ENCODE assay signal across 8 mouse cellular contexts in the genomic region with DNA sequence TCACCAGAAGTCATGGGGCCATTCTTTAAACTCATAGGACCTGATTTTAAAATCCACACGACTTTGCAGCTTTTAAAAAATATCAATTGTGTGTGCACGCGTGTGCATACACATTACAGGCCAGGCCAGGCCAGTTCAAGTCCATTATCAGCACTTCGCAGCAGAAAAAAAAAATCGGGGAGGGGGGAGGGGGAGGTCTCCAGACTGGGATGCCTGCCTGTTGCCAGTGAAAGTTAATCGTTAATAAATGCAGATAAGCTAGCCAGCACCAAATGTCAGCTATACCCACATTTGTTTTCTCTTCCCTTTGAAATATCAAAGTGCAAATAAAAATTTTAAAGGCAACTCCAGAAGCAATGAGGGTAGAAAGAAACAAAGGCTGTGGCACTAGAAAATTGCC. TPM values are rescaled to one million over a fixed set of nuclear protein-coding genes. Genes with fewer than 3 reads are reported as not detected.
DNase-seq lines count a peak whose midpoint lies in the region; ATAC-seq and TF ChIP-seq lines count a peak whose summit lies in the region.
"Had no signal": no experiment of that assay in that cellular context is flagged by ENCODE, and none has a peak within 500 bp of the region (broad histone marks: within the 10 kb centered on the region; RNA-seq: fewer than 3 reads in every experiment).

No protein-coding gene starts in this region.

- 31% methylated on average over 6 of the region's 6 CpGs for WGBS in lung, embryonic 14.5 days
- 36% methylated on average over 6 of the region's 6 CpGs for WGBS in forebrain, embryonic 14.5 days
- 31% methylated on average over 6 of the region's 6 CpGs for WGBS in liver, embryonic 11.5 days
- 32% methylated on average over 6 of the region's 6 CpGs for WGBS in neural tube, embryonic 15.5 days

- no peak for ATAC-seq in lung, embryonic 14.5 days (ENCODE audit: insufficient read depth)
- ATAC-seq in forebrain, embryonic 14.5 days, result no peak
- ATAC-seq in liver, embryonic 11.5 days (replicated peaks; ENCODE audit: low FRiP score), result no peak
- ATAC-seq in neural tube, embryonic 15.5 days (ENCODE audit: low FRiP score), result no peak

- no peaks in the 10 kb centered on the region for H3K27me3 ChIP-seq in lung, embryonic 14.5 days (ENCODE audit: insufficient read depth, low read length)
- no peaks in the 10 kb centered on the region for H3K27me3 ChIP-seq in forebrain, embryonic 14.5 days (replicated peaks; ENCODE audit: control insufficient read depth, insufficient read depth, low read length)
- no peaks in the 10 kb centered on the region; the same call in 1 of the 2 replicates for H3K27me3 ChIP-seq in liver, embryonic 11.5 days (replicated peaks; ENCODE audit: control insufficient read depth, insufficient read depth, low read length)
- no peaks in the 10 kb centered on the region for H3K27me3 ChIP-seq in neural tube, embryonic 15.5 days (replicated peaks)

- H3K9me3 ChIP-seq in lung, embryonic 14.5 days (ENCODE audit: low read depth, low read length), result no peaks in the 10 kb centered on the region
- no peaks in the 10 kb centered on the region for H3K9me3 ChIP-seq in forebrain, embryonic 14.5 days (replicated peaks; ENCODE audit: control insufficient read depth, low read length)
- no peaks in the 10 kb centered on the region for H3K9me3 ChIP-seq in liver, embryonic 11.5 days (ENCODE audit: control insufficient read depth, low read length)
- H3K9me3 ChIP-seq in neural tube, embryonic 15.5 days (replicated peaks), result no peaks in the 10 kb centered on the region

- peak; percentile 16 for DNase-seq in lung, embryonic 14.5 days
- DNase-seq in lung, adult 18-20 months, result no peak
- no peak for DNase-seq in forebrain, embryonic 14.5 days (ENCODE audit: low spot score)
- DNase-seq in liver, embryonic 11.5 days (ENCODE audit: low spot score), result no peak
- no peak for DNase-seq in adrenal gland, postnatal 36 days
- DNase-seq in right cerebral cortex, adult 2 months (ENCODE audit: low spot score in 2 of 2), result no peak
- DNase-seq: heart, adult 11 months had no signal

- no peaks in the 10 kb centered on the region for H3K4me1 ChIP-seq in lung, embryonic 14.5 days (ENCODE audit: insufficient read depth)
- H3K4me1 ChIP-seq in forebrain, embryonic 14.5 days (ENCODE audit: control insufficient read depth, insufficient read depth, low read length), result no peaks in the 10 kb centered on the region
- peaks cover 6% of the 10 kb centered on the region for H3K4me1 ChIP-seq in liver, embryonic 11.5 days (replicated peaks; ENCODE audit: control insufficient read depth, insufficient read depth, low read length)
- H3K4me1 ChIP-seq in neural tube, embryonic 15.5 days, result peaks cover 8% of the 10 kb centered on the region

- TF ChIP-seq CTCF in lung, embryonic 14.5 days (IDR thresholded peaks at IDR 0.05; ENCODE audit: low read depth), result no peak

- H3K9ac ChIP-seq in lung, embryonic 14.5 days, result no peak overlapping the region
- no peak overlapping the region for H3K9ac ChIP-seq in forebrain, embryonic 14.5 days (ENCODE audit: low read length)
- no peak overlapping the region for H3K9ac ChIP-seq in liver, embryonic 11.5 days (ENCODE audit: low read depth, low read length)
- no peak overlapping the region for H3K9ac ChIP-seq in neural tube, embryonic 15.5 days (replicated peaks)

- H3K4me3 ChIP-seq in lung, embryonic 14.5 days (ENCODE audit: low read depth, low read length), result 0 out of 2 replicates have a peak overlapping the region, but pooled peaks have one; percentile 62
- H3K4me3 ChIP-seq in forebrain, embryonic 14.5 days (ENCODE audit: low read depth, low read length), result 0 out of 2 replicates have a peak overlapping the region, but pooled peaks have one; percentile 4
- H3K4me3 ChIP-seq in liver, embryonic 11.5 days (ENCODE audit: low read depth, low read length), result no peak overlapping the region
- no peak overlapping the region for H3K4me3 ChIP-seq in neural tube, embryonic 15.5 days (replicated peaks)

- H3K36me3 ChIP-seq in lung, embryonic 14.5 days (ENCODE audit: insufficient read depth), result no peaks in the 10 kb centered on the region
- no peaks in the 10 kb centered on the region for H3K36me3 ChIP-seq in forebrain, embryonic 14.5 days (ENCODE audit: control insufficient read depth, insufficient read depth, low read length)
- no peaks in the 10 kb centered on the region for H3K36me3 ChIP-seq in liver, embryonic 11.5 days (ENCODE audit: control insufficient read depth, insufficient read depth, low read length)
- no peaks in the 10 kb centered on the region for H3K36me3 ChIP-seq in neural tube, embryonic 15.5 days

- peak overlapping the region; percentile 65; the same call in 1 of the 2 replicates for H3K4me2 ChIP-seq in lung, embryonic 14.5 days
- peak overlapping the region; percentile 58 for H3K4me2 ChIP-seq in forebrain, embryonic 14.5 days (ENCODE audit: low read length)
- peak overlapping the region; percentile 71 for H3K4me2 ChIP-seq in liver, embryonic 11.5 days
- peak overlapping the region; percentile 58 for H3K4me2 ChIP-seq in neural tube, embryonic 15.5 days

- peak overlapping the region; percentile 36 for H3K27ac ChIP-seq in lung, embryonic 14.5 days (ENCODE audit: low read depth)
- no peak overlapping the region for H3K27ac ChIP-seq in forebrain, embryonic 14.5 days (ENCODE audit: low read depth, low read length)
- H3K27ac ChIP-seq in liver, embryonic 11.5 days (ENCODE audit: low read depth, low read length), result no peak overlapping the region
- no peak overlapping the region for H3K27ac ChIP-seq in neural tube, embryonic 15.5 days (replicated peaks)

RNA-seq across cellular contexts. Expression of gene Mid1ip1, which starts 5.6 kb away (rescaled TPM):
- 72.8 and 77.8 TPM in 2 replicates for polyA plus RNA-seq in lung, embryonic 14.5 days (2014; fragmentation: Nextera tagmentation; extraction: Ambion mirVana)
- polyA plus RNA-seq in forebrain, embryonic 14.5 days (2014; fragmentation: Nextera tagmentation; extraction: Ambion mirVana), result 57.7 and 73.6 TPM in 2 replicates
- 34.6 and 38.6 TPM in 2 replicates for polyA plus RNA-seq in liver, embryonic 11.5 days (2014; fragmentation: Nextera tagmentation; extraction: Ambion mirVana)
- 97.6 and 112 TPM in 2 replicates for polyA plus RNA-seq in neural tube, embryonic 15.5 days (2015; fragmentation: Nextera tagmentation; extraction: Ambion mirVana)
- total RNA-seq in adrenal gland, postnatal 36 days (2021), result 100 to 1,000 TPM in 1 of 2 experiments, 10 to 100 TPM in 1; 70.8 to 100 TPM

Comparison
In these comparisons a context has a peak if more than half of its experiments do, and no peak if none do; other contexts are left out.
1. H3K4me3 ChIP-seq: peak in lung, embryonic 14.5 days (single experiment) and forebrain, embryonic 14.5 days (single experiment); none in liver, embryonic 11.5 days (single experiment) and neural tube, embryonic 15.5 days (single experiment).
2. Peak in every context shown above with its lines, with median percentiles within 50 percentile points of each other: H3K4me2 ChIP-seq.